Mouse (Mus musculus): ENCODE measurements around the gene Proca1.
A peak's percentile ranks its signal among the peaks of the same experiment; 100 is the strongest.
"Not testable (repeated sequence)": the region's sequence is repeated elsewhere in the genome, so short reads cannot be mapped to it uniquely, and the experiment has no call there.

Proca1 gene

DNA sequence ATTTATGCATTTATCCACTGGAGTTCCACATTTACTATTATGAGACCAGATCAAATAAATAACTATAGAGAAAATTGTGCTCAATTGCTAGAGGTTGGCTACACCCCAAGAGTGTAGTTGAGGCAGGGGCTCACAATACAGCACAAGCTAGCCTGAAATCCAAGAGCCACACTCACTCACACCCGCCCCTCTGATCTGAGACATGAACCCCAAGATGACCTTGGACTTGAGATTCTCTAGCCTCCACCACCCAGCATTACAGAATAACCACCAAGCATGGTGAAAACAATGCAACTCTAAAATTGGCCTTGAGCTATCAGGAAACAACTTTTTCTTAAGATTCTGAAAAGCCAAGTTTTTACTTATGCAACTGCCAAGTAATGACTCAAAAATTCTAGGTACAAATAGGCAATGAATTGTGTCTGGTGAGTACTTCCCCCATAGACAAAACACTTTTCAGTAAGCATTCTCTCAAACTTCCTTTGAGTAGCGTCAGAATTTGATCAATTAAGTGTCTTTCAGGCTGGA lies 11.3 kb upstream of the Proca1 start:
- DNase-seq (ENCODE audit: low read depth in 2 of 2, low spot score in 2 of 2) = no peak

DNA sequence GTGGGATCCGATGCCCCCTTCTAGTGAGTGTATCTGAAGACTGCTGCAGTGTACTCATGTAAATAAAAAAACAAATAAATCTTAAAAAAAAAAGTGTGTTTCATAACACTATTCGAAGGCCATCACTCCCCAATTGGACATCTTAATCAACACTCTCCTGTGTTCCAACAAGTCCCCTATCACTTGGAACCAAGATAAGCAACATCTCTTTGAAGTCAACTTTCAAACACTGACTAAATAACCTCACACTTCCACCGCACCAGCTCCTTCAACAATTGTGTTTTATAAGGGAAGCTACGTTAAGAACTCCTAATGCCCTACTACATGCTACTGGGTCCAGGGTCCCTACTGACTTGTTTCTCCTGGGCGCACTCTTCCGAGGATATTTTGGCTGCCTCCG lies 10.7 kb upstream of the Proca1 start:
- DNase-seq (ENCODE audit: low read depth in 2 of 2, low spot score in 2 of 2) = no peak

DNA sequence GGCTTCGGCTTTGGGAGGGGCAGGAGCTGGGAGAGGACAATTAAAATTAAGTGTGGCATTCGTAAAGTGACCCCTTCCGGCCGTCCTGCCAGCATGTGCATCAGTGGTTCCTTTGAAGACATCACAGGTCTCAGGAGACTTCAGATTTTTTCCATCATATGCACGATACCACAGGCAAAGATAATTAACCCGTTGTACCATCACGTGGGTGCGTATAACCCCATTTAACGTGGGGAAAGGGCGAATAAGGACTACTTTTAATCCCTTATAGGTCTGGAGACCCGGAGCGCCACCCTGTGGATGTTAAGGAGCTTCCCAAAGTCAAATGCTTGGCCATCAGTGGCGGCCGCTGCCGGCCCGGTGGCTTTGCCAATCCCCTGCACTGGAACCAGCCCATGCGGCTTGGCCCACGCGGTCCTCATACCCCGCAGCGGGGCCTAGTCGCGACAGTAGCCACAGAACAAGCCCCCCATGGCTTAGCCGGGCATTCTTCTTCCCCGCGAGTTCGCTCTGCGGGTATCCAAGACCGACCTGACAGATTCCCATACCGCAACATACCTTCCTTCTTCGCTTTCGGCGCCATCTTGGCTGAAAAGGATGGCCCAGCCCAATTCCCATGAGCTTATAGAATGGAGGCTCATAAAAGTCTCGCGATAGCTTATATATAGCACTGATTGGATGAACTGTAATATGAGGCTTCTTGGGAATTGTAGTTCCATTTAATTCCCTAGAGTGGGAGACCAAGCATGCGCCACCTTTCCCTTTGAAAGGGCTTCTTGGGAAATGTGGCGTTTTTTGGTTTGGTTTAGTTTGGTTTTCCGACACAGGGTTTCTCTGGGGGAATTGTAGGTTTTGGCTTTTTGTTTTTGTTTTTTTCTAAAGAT lies 10.0 kb upstream of the Proca1 start, which contains the start of gene Rpl23a:
Gene Rpl23a, minus strand, starts transcription at position 624 of the 884 bp plus-strand sequence.
- peak; percentile 67 to 73 for DNase-seq (ENCODE audit: low read depth in 2 of 2, low spot score in 2 of 2)

DNA sequence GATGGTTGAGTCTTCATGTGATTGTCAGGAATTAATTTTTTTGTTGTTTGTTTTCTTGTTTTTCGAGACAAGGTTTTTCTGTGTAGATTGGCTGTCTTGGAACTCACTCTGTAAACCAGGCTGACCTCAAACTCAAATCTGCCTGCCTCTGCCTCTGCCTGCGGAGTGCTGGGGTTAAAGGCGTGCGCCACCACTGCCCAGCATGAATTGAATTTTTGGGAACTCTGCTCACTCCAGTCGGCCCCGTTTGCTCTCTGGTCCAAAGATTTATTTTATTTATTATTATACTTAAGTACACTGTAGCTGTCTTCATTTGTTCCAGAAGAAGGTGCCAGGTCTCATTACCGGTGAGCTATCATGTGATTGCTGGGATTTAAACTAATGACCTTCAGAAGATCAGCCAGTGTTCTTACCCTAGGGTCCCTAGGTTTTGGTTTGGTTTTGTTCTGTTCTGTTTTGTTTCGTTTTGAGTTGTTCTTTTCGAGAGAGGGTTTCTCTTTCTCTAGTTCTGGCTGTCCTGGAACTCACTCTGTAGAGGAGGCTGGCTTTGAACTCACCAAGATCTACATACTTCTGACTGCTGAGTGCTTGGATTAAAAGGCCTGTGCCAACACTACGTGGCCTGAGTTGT lies 9.2 kb upstream of the Proca1 start:
- DNase-seq (ENCODE audit: low read depth in 2 of 2, low spot score in 2 of 2) = no peak

DNA sequence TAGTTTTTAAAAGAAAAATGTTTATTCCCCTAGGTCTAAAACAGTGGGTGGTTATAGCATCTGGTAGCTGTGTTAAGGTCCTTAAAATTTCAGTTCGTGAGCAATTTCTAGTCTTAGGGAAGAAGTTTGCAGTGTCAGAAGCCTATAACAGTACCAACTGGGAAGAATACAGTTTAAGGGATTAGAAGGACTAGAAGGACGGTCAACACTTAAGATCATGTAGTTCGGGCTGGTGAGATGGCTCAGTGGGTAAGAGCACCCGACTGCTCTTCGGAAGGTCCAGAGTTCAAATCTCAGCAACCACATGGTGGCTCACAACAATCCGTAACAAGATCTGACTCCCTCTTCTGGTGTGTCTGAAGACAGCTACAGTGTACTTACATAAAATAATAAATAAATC lies 8.5 kb upstream of the Proca1 start:
- DNase-seq (ENCODE audit: low read depth in 2 of 2, low spot score in 2 of 2) = not testable (repeated sequence)

DNA sequence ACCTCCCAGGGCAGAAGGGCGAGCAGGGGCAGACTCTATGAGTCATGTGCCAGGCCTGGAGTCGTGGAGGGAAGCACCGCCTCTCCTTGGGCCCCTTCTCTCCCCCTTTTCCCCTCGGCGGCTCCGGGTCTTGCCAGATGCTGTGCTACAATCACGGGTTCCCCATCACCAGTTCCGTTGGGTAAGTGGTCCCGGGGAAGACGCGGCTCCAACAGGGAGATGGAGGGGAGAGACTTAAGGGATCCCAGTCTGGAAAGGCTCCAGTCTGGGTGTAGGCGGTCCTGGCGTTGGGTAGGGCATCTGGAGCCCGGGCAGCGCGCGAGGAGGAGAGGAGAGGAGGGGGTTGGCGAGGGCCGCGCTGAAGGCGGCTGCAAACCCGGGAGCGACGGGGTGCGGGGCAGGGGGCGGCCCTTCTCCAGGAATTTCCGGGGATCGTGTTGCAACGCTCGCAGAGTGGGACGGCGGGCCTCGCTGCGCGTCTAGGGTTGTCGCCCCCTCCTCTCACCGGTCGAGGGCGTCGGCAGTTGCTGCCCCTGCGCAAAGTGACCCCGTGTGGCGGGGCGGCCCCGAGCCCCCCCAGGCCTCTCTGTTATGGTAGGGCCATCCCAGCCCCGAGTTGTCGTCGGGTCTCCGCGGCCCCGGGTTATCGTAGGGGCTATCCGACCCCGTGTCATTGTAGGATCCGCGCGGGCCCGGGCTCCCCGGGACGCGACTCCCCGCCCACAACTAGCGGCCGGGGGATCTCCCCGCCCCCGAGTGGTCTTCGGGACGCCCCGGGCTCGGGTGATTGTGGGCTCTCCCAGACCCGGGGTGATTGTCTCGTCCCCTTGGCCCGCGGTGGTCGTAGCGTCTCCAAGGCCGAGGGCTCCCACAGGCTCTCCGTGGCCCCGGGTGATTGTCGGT lies 4.6 kb upstream of the Proca1 start, which contains the start of gene Rab34:
Gene Rab34, plus strand, starts transcription at position 100 of the 903 bp plus-strand sequence.
- no peak for DNase-seq (ENCODE audit: low read depth in 2 of 2, low spot score in 2 of 2)

DNA sequence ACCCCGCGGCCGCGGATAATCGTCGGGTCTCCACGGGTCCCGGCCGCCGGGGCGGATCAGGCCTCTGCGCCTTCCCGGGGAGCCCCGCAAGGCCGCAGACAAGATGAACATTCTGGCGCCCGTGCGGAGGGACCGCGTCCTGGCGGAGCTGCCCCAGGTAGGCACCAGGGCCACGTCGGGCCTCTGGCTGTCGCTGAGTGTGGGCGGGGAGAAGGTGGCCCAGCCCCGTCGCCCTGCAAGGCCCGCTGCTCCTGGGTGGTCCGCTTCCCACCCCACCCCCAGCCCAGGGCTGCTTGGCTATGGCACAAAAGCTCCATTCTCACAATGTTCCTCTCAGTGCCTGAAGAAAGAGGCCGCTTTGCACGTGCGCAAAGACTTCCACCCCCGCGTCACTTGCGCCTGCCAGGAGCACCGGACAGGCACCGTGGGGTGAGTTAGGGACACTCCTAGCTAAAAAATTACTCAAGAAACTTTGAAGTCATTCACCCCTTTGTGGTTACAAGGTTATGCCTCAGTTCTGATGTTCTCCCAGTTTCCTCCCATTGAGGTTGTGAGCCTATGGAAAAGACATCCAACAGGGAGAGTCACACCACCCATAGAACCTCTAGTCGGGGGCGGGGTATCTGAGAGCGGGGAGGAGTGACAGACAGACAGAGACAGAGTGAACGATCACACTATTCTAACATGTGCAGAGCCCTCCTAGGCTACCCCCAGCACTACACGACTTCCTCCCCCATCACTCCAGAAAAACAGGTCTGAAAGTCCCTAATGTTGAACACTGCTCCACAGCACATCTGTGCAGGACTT lies 3.8 kb upstream of the Proca1 start:
- no peak for DNase-seq (ENCODE audit: low read depth in 2 of 2, low spot score in 2 of 2)

DNA sequence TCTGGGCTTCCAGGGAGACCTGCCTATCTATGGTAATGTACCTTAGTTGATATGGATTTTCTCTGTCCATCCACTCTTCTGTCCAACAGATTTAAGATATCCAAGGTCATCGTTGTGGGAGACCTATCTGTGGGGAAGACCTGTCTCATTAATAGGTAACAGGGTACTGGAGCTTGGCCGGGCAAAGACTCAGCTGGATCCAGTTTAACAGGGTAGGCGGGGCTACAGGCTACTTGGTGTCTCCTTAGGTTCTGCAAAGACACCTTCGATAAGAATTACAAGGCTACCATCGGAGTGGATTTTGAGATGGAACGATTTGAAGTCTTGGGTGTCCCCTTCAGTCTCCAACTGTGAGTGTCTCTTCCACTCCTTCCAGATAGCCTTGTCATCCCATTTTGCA lies 3.2 kb upstream of the Proca1 start:
- no peak for DNase-seq (ENCODE audit: low read depth in 2 of 2, low spot score in 2 of 2)

DNA sequence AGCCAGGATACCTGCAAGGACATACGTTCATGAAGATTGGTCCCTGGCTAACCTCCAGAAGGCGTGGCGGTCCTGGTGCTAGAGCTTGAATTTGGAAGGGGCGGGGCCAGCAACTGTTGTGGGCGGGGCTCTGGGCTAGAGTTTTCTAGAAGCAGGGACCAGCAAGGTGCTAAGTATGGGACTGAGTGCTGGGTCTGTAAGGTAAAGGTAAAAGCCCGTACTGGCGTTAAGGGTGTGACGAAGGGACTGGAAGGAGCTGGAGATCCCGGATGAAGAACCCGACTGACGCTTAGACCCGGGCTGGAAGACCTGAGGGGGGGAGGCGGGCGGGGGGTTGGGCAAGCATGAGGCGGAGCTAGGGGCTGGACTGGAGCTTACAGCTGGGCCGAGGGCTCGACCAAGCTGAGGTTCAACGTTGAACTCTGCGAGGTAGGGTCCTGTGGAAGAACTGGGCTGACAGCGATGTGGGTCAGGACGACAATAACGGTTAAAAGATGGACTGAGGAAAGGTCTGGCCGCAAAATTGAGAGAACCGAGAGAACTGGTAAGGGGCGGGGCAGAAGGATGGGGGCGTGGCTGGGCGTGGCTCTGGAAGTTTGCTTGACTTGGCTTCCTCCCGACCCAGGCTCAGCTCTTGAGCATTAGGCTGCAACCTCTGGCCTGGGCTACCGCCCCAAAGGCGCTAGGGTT lies 1.4 kb downstream of the Proca1 start:
- DNase-seq (ENCODE audit: low read depth in 2 of 2, low spot score in 2 of 2) = peak in 1 of 2 experiments; percentile 44

DNA sequence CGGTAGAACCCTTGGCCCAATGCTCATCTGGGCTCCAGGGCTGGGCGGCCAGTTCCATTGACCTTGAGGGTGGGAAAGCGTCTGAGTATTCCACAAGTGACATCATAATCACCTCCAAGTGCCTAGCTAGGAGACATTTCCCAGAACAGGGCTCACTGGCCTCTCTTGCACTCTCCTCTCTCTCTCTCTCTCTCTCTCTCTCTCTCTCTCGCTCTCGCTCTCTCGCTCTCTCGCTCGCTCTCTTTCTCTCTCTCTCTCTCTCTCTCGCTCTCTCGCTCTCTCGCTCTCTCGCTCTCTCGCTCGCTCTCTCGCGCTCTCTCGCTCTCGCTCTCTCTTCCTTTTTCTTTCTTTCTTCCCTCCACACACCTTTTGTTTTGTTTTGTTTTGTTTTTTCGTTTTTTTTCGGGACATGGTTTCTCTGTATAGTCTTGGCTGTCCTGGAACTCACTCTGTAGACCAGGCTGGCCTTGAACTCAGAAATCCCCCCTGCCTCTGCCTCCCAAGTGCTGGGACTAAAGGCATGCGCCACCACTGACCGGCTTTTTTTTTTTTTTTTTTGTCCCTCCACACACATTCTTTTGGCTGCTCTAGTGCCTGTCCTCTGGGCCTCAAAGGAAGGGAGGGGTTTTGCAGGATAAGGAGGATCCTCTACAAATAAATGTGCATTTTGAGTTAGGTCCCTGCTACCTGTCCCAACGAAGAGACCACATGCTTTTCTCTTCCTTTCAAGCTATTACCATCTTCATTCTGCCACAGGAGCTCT lies 2.1 kb downstream of the Proca1 start:
- DNase-seq (ENCODE audit: low read depth in 2 of 2, low spot score in 2 of 2) = no peak

DNA sequence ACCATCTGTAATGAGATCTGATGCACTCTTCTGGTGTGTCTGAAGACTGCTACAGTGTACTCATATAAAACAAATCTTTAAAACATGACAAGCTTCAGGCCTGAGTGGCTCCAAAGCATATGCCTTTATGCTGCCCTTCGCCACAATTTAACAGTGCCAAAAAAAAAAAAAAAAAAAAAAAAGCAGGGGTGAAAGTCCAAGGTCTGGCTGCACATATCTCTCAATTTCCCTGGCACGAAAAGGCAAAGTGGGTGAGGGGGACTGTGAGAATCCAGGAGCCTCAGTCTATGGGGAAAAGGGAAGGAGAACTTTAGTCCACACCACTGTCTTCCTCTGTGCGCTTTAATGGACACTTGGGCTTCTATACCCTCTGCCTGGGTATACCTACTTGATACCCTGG lies 9.2 kb downstream of the Proca1 start:
- DNase-seq (ENCODE audit: low read depth in 2 of 2, low spot score in 2 of 2) = no peak

DNA sequence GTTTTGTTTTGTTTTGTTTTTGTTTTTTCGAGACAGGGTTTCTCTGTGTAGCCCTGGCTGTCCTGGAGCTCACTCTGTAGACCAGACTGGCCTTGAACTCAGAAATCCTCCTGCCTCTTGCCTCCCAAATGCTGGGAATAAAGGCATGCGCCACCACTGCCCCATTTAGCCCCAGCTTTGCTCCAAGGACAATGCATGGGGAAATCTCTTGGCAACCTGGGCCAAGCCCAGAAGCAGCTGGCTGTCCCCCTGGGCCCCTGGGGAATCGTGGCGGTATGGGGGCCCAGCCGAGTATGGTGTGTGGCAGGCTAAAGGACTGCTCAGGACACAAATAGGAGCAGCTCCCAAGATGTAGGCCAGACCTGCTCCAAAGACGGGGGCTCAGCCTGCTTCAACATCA lies 11.1 kb downstream of the Proca1 start:
- DNase-seq (ENCODE audit: low read depth in 2 of 2, low spot score in 2 of 2) = no peak

DNA sequence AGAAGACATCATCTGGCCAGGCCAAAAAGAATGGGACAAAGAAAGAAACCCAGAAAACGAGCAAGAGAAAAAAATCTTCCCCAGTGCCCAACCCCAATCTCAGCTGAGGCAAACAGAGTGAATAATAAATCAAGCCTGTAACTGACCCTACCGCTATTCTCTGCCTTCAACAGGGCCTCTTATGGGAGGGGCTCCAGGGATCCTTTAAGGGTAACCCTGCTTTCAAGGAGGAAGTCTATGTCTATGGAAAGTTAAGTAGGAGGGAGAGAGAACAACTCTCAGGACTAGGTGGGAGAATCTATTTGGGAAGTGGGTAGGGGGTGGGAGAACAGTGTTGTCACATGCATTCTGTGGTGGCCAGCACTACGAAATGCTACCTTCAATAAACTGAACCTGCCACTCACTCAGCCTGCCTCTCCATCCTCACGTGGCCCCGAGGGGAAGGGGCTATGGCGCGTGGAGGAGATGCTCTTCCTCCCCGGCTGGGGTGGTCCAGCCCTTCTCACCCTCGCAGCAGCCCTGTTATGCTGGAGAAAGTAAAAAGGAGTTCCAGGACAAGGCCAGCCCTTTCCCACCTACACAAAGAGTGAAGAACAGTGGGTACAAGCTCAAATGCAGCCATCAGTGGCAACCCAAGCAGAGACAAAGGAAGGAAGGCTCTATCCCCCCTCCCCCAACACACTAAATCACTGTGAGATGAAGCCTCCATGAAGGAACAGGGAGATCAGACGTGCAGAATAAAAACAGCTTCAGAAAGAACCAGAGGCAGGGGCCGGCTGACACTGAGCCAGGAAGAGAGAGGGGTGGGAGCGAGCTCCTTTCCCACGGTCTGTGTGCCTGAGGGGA lies 12.4 kb downstream of the Proca1 start:
- no peak for DNase-seq (ENCODE audit: low read depth in 2 of 2, low spot score in 2 of 2)

DNA sequence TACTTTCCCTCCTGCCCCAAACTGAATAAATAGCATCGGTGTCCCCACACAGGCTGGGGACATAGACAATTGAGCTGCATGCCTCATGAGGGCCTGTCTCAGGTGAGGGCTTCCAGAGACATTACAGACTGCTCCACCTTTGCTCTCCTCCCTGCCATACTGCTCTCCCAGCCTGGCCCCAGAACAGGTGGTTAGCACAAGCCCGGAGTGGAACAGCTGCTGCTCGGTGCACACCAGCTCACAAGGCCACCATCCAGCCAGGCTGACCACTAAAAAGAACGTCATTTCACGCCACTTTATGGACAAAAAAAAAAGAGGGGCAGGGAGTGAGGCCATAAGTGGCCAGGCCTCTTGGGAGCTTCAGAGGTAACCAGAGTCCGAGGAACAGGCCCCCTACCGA lies 14.0 kb downstream of the Proca1 start:
- DNase-seq (ENCODE audit: low read depth in 2 of 2, low spot score in 2 of 2) = no peak

DNA sequence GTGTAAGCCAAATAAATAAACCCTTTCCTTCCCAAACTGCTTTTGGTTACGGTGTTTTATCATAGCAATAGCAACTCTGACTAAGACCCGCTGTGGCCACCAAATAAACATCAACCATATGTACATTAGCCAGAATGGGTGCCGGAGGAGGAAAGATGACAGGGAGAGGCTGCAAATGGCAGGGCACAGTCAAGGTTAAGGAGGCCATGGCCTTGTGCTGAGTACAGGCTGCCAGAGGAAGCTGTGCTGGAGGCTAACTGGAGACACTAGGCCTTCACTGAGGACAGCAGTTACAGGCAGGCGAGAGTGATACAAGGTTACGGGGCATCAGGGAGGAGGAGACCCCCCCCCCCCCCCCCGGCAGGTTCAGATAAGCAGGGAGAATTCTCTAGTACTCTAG lies 16.7 kb downstream of the Proca1 start:
- DNase-seq (ENCODE audit: low read depth in 2 of 2, low spot score in 2 of 2) = no peak

DNA sequence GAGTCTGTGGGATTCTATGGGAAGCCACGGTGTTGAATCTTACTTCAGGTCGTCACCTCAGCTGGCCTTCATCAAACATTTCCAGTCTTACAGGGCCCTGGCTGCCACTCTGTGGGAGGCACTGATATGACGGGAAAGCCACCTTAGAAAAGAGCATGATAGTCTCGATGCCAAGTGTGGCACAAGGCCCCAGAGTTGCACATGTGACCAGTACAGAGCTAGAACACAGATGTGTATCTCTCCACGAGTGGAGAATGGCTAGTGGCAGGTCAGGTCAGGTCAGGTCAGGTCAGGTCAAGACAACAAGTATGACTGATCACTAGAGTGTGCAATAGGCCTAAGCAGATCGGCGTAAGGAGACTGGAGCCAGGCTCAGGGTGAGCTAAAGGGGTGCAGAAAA lies 17.4 kb downstream of the Proca1 start:
- no peak for DNase-seq (ENCODE audit: low read depth in 2 of 2, low spot score in 2 of 2)

DNA sequence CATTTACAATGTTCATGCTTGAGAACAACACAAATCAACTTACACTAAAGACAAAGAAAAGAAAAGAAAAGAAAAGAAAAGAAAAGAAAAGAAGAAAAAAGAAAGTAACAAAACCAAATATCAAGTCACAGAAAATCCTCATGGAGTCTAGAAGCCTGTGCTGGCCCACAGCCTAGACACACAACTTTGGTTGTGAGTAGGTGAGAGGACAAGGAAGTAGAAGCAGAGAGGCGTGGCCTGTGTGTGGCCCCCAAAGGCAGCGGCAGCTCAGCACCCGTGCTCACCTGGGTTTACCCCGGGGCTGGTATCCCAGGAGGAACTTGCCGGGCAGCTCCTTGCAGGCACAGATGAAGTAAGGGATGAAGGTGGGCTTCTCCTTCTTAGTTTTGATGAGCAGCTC lies 18.3 kb downstream of the Proca1 start:
- DNase-seq (ENCODE audit: low read depth in 2 of 2, low spot score in 2 of 2) = no peak

All from CD8-positive naive resting alpha-beta T cell, adult 2 months (primary cell).